Mouse (Mus musculus): ENCODE data around the gene Zc3h18.

Gene Zc3h18

GRCm38 (mm10) chr8:122347811-122348552 lies 28.4 kb upstream of the Zc3h18 start:
- no peak for DNase-seq (ENCODE audit: low read depth)

GRCm38 (mm10) chr8:122349357-122350297 lies 26.8 kb upstream of the Zc3h18 start:
- DNase-seq (ENCODE audit: low read depth), result peak; percentile 97

- DNase-seq (ENCODE audit: low read depth), result peak; percentile 25
Observed at GRCm38 (mm10) chr8:122350309-122351089, 25.9 kb upstream of the Zc3h18 start.

- DNase-seq (ENCODE audit: low read depth), result no peak
Observed at GRCm38 (mm10) chr8:122354157-122354556, 22.3 kb upstream of the Zc3h18 start.

GRCm38 (mm10) chr8:122355642-122356606 lies 20.5 kb upstream of the Zc3h18 start:
- peak; percentile 92 for DNase-seq (ENCODE audit: low read depth)

- no peak for DNase-seq (ENCODE audit: low read depth)
Observed at GRCm38 (mm10) chr8:122357202-122357601, 19.2 kb upstream of the Zc3h18 start.

GRCm38 (mm10) chr8:122357641-122358040 lies 18.8 kb upstream of the Zc3h18 start:
- DNase-seq (ENCODE audit: low read depth), result no peak

- no peak for DNase-seq (ENCODE audit: low read depth)
Observed at GRCm38 (mm10) chr8:122359111-122359775, 17.2 kb upstream of the Zc3h18 start.

- no peak for DNase-seq (ENCODE audit: low read depth)
Observed at GRCm38 (mm10) chr8:122360696-122361416, 15.6 kb upstream of the Zc3h18 start, which contains the start of gene Trhr2. Trhr2 (minus strand) TSS chr8:122360746.

- no peak for DNase-seq (ENCODE audit: low read depth)
Observed at GRCm38 (mm10) chr8:122362271-122362670, 14.1 kb upstream of the Zc3h18 start.

GRCm38 (mm10) chr8:122362967-122363366 lies 13.4 kb upstream of the Zc3h18 start:
- DNase-seq (ENCODE audit: low read depth), result no peak

GRCm38 (mm10) chr8:122368494-122368893 lies 7.9 kb upstream of the Zc3h18 start:
- DNase-seq (ENCODE audit: low read depth), result peak; percentile 23

GRCm38 (mm10) chr8:122369665-122370064 lies 6.7 kb upstream of the Zc3h18 start:
- peak; percentile 90 for DNase-seq (ENCODE audit: low read depth)

- DNase-seq (ENCODE audit: low read depth), result no peak
Observed at GRCm38 (mm10) chr8:122371706-122372105, 4.7 kb upstream of the Zc3h18 start.

GRCm38 (mm10) chr8:122375320-122375719 lies 1.1 kb upstream of the Zc3h18 start:
- no peak for DNase-seq (ENCODE audit: low read depth)

- DNase-seq (ENCODE audit: low read depth), result peak; percentile 31
Observed at GRCm38 (mm10) chr8:122375751-122376364, 551 bp upstream of the Zc3h18 start.

GRCm38 (mm10) chr8:122383039-122383438 lies 6.6 kb downstream of the Zc3h18 start:
- no peak for DNase-seq (ENCODE audit: low read depth)

- peak; percentile 34 for DNase-seq (ENCODE audit: low read depth)
Observed at GRCm38 (mm10) chr8:122389357-122389756, 12.9 kb downstream of the Zc3h18 start.

GRCm38 (mm10) chr8:122390758-122391157 lies 14.3 kb downstream of the Zc3h18 start:
- DNase-seq (ENCODE audit: low read depth), result no peak

All from 416B (cell line).